Mouse (Mus musculus): ENCODE data around the gene Tmem186. TPM values are rescaled to one million over a fixed set of nuclear protein-coding genes. Genes with fewer than 3 reads are reported as not detected.

Gene Tmem186
- polyA plus RNA-seq (2016; fragmentation: Nextera tagmentation; extraction: Ambion mirVana) = 23.9 and 24.2 TPM in 2 replicates

DNA sequence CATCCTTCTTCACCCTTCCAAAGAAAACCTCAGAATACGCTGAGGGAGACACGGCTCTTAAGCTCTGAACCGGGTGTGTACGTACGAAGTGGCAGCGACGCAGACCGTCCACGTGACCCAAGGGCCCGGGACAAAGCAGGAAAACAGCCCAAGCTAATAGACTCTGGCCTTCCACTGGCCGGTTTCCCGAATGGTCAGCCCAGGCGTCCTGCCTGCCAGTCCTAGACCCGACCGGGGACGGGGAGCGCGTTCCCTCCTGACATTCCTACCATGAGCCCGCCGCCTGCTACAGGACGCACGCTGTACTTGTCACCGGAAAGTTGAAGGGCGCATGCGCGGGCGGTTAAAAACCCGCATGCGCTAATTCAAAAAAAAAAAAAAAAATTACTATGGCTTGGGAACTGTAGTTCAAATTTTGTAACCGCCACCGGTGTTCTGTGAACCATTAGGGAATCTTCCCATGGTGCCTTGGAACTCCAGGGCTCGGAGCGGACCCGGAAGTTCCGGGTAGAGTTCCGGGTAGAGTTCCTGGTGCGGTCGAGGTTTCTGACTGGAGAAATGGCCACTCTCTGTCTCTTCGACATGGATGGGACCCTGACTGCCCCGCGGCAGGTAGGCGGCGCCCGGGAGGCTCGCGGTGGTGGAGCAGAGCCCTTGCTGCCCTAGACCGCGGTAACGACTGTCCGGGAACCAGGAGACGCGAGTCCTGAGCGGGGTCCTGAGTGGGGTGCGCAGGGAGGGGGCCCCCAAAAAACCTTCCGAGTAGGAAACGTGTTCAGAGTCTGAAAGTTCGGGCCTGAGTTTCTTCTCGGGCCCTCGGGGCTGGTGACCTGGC lies at the start of gene Tmem186, which contains the start of gene Pmm2:
TSS of gene Tmem186 (minus strand) at position 496 of the 835 bp plus-strand sequence.
TSS of gene Pmm2 (plus strand) at position 458 of the 835 bp plus-strand sequence.
- H3K4me1 ChIP-seq = peaks cover 15% of the 10 kb centered on the region
- H3K36me3 ChIP-seq = peaks cover 19% of the 10 kb centered on the region
- no peaks in the 10 kb centered on the region for H3K27me3 ChIP-seq
- H3K4me3 ChIP-seq = peak within 1 kb of the TSS; percentile 78
- WGBS = under 1% methylated on average over 59 of the region's 59 CpGs
- no peaks in the 10 kb centered on the region for H3K9me3 ChIP-seq
- H3K4me2 ChIP-seq (replicated peaks) = peak within 1 kb of the TSS; percentile 86
- ATAC-seq (ENCODE audit: insufficient number of reproducible peaks, insufficient read depth, low FRiP score, low TSS enrichment) = peak; percentile 83
- peak within 1 kb of the TSS; percentile 78 for H3K9ac ChIP-seq
- peak within 1 kb of the TSS; percentile 84 for H3K27ac ChIP-seq

GRCm38 (mm10) chr16:8686871-8687535 lies 49.5 kb upstream of the Tmem186 start:
- Histone ChIP-seq H3K27me3 (no peaks in the 10 kb centered on the region), H3K36me3 (peaks cover 44% of the 10 kb centered on the region), H3K9me3 (no peaks in the 10 kb centered on the region), H3K4me1 (no peaks in the 10 kb centered on the region), H3K4me3 (no peak overlapping the region), H3K9ac (no peak overlapping the region), H3K4me2 (replicated peaks) (no peak overlapping the region), H3K27ac (no peak overlapping the region)
- 85% methylated on average over 11 of the region's 11 CpGs for WGBS
- ATAC-seq (ENCODE audit: insufficient number of reproducible peaks, insufficient read depth, low FRiP score, low TSS enrichment) = no peak

DNA sequence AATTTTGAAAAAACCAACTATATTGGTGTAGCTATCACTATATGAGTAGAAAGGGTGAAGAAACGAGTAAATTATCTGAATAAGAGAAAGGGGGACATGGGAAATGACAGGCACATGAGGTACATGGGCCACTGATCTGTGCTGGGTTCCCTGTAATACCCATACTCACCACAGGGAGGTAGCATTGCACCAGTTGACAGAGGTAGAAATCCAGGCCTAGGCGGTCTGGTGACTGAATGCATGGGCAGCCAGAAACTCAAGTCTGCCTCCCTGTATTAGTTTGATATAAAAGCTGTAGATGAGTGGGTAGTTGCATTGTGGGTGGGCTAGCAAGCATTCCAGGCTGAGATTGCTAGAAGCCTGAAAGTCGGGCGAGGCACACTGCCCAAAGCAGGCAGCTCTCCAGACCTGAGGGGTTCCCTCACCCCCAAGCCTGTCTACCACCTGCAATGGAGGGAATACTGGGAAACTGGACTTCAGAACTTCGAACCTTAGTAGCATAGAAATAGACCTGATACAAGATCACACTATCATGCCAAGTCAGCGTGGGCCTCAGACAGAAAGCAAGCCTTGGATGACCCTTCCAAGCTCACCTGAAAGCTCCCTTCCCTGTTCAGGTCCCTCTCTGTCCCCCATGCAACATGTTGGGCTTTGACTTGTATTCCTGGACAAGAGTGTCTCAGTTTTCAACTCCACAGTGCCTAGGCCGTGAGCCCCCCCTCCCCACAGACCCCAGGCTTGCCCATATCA lies 48.8 kb upstream of the Tmem186 start:
- Histone ChIP-seq H3K36me3 (peaks cover 37% of the 10 kb centered on the region), H3K4me2 (replicated peaks) (no peak overlapping the region), H3K4me1 (no peaks in the 10 kb centered on the region), H3K27ac (no peak overlapping the region), H3K27me3 (no peaks in the 10 kb centered on the region), H3K4me3 (no peak overlapping the region), H3K9ac (no peak overlapping the region), H3K9me3 (no peaks in the 10 kb centered on the region)
- ATAC-seq (ENCODE audit: insufficient number of reproducible peaks, insufficient read depth, low FRiP score, low TSS enrichment) = 0 out of 2 replicates have a peak, but pooled peaks have one; percentile 9
- 60% methylated on average over 7 of the region's 7 CpGs for WGBS

DNA sequence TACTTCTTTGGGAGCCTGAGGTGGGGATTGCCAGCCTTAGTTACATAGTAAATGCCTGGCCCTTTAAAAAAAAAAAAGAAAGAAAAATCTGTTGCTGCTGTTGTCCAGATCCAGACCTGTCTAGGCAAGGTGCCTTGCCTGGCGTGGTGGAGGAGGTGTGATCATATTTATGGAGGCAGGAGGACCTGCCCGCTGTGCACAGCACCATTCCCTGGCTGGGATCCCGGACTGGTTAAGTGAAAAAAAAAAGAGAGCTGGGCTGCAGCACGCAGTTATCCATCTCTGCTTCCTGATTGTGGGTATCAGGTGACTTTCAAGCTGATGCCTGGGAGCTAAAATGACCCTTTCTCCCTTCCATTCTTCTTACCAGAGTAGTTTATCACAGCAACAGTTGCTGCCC lies 47.6 kb upstream of the Tmem186 start:
- ATAC-seq (ENCODE audit: insufficient number of reproducible peaks, insufficient read depth, low FRiP score, low TSS enrichment) = no peak
- peaks cover 25% of the 10 kb centered on the region for H3K36me3 ChIP-seq
- no peak overlapping the region for H3K9ac ChIP-seq
- no peak overlapping the region for H3K4me3 ChIP-seq
- no peaks in the 10 kb centered on the region for H3K4me1 ChIP-seq
- no peaks in the 10 kb centered on the region for H3K27me3 ChIP-seq
- H3K4me2 ChIP-seq (replicated peaks) = no peak overlapping the region
- 62% methylated on average over 4 of the region's 4 CpGs for WGBS
- H3K27ac ChIP-seq = no peak overlapping the region
- H3K9me3 ChIP-seq = no peaks in the 10 kb centered on the region

- H3K27ac ChIP-seq = no peak within 1 kb of the TSS
- H3K4me2 ChIP-seq (replicated peaks) = no peak within 1 kb of the TSS
- no peaks in the 10 kb centered on the region for H3K9me3 ChIP-seq
- H3K27me3 ChIP-seq = no peaks in the 10 kb centered on the region
- ATAC-seq (ENCODE audit: insufficient number of reproducible peaks, insufficient read depth, low FRiP score, low TSS enrichment) = no peak
- H3K36me3 ChIP-seq = no peaks in the 10 kb centered on the region; the same call in 1 of the 2 replicates
- H3K4me1 ChIP-seq = no peaks in the 10 kb centered on the region
- 85% methylated on average over 5 of the region's 5 CpGs for WGBS
- H3K4me3 ChIP-seq = no peak within 1 kb of the TSS
- H3K9ac ChIP-seq = no peak within 1 kb of the TSS
Observed at GRCm38 (mm10) chr16:8680470-8680869, 43.0 kb upstream of the Tmem186 start, which contains the start of gene Gm5767. Gene Gm5767 (plus strand): TSS chr16:8680770.

GRCm38 (mm10) chr16:8679780-8680179 lies 42.3 kb upstream of the Tmem186 start:
- Histone ChIP-seq H3K9ac (no peak overlapping the region), H3K36me3 (no peaks in the 10 kb centered on the region; the same call in 1 of the 2 replicates), H3K27ac (no peak overlapping the region), H3K4me1 (no peaks in the 10 kb centered on the region), H3K9me3 (no peaks in the 10 kb centered on the region), H3K4me2 (replicated peaks) (no peak overlapping the region), H3K27me3 (no peaks in the 10 kb centered on the region), H3K4me3 (no peak overlapping the region)
- 89% methylated on average over 3 of the region's 3 CpGs for WGBS
- no peak for ATAC-seq (ENCODE audit: insufficient number of reproducible peaks, insufficient read depth, low FRiP score, low TSS enrichment)

DNA sequence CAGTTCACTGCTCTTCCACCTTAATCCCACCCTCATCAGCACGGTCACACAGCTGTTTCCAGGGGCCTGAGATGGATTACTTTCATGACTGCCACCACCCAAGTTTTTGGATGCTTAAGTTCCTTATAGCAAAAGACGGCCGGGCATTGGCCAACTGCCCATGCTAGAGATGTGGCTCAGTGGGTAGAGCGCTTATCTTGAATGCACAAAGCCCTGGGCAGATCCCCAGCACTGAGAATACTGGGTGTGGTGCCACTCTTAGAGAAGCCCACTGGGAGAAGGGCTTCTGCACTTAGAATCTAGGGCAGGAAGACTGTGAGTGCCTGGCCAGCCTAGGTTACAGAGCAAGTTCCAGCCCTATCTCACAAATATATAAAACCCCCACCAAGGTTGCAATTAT lies 41.2 kb upstream of the Tmem186 start:
- H3K27ac ChIP-seq = no peak overlapping the region
- no peak for ATAC-seq (ENCODE audit: insufficient number of reproducible peaks, insufficient read depth, low FRiP score, low TSS enrichment)
- no peaks in the 10 kb centered on the region; the same call in 1 of the 2 replicates for H3K36me3 ChIP-seq
- H3K4me1 ChIP-seq = no peaks in the 10 kb centered on the region
- WGBS = 82% methylated on average over 4 of the region's 4 CpGs
- H3K9ac ChIP-seq = no peak overlapping the region
- no peaks in the 10 kb centered on the region for H3K9me3 ChIP-seq
- no peaks in the 10 kb centered on the region for H3K27me3 ChIP-seq
- no peak overlapping the region for H3K4me3 ChIP-seq
- no peak overlapping the region for H3K4me2 ChIP-seq (replicated peaks)

DNA sequence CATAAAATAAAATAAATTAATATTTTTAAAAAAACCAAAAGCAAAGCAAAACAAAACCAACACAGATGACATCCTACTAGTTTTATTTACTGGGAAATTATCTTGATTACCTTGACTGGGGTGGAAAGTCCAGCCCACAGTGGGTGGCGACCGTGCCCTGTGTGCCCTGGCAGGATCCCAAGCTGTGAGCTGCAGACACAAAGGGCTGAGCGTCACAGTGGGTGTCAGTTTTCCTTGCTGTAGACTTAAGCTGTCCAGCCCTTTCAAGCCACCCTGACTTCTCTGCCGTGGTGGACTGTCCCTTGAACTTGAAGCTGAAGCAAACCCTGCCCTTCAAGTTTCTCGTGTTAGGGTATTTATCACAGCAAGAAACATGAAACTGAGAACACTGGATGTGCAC lies 40.5 kb upstream of the Tmem186 start:
- no peaks in the 10 kb centered on the region for H3K4me1 ChIP-seq
- H3K9ac ChIP-seq = no peak overlapping the region
- no peak for ATAC-seq (ENCODE audit: insufficient number of reproducible peaks, insufficient read depth, low FRiP score, low TSS enrichment)
- H3K4me2 ChIP-seq (replicated peaks) = no peak overlapping the region
- 60% methylated on average over 5 of the region's 5 CpGs for WGBS
- no peaks in the 10 kb centered on the region for H3K27me3 ChIP-seq
- H3K4me3 ChIP-seq = no peak overlapping the region
- H3K9me3 ChIP-seq = no peaks in the 10 kb centered on the region
- H3K36me3 ChIP-seq = no peaks in the 10 kb centered on the region; the same call in 1 of the 2 replicates
- H3K27ac ChIP-seq = no peak overlapping the region

GRCm38 (mm10) chr16:8676800-8677199 lies 39.3 kb upstream of the Tmem186 start:
- Histone ChIP-seq H3K9ac (no peak overlapping the region), H3K27me3 (no peaks in the 10 kb centered on the region), H3K4me2 (replicated peaks) (no peak overlapping the region), H3K4me3 (no peak overlapping the region), H3K9me3 (no peaks in the 10 kb centered on the region), H3K4me1 (no peaks in the 10 kb centered on the region), H3K27ac (no peak overlapping the region), H3K36me3 (no peaks in the 10 kb centered on the region)
- ATAC-seq (ENCODE audit: insufficient number of reproducible peaks, insufficient read depth, low FRiP score, low TSS enrichment) = no peak
- WGBS = 54% methylated on average over 4 of the region's 4 CpGs

DNA sequence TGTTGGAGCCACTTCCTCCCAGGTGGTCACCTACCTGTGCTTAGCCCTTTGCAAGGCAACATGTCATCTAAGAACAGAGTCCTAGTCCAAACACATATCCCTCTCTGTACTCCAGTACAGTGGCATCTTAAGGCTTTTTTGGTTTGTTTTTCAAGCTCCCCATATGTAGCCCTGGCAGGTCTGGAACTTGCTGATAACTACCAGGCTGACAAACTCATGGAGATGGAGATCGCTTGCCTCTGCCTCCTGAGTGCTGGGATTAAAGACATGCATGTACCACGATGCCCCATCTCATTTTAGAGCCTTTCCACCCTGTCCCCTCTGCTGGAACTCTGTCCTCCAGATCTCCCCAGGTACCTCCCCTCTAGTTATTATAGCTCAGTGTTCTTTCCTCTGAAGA lies 38.7 kb upstream of the Tmem186 start:
- H3K36me3 ChIP-seq = no peaks in the 10 kb centered on the region
- ATAC-seq (ENCODE audit: insufficient number of reproducible peaks, insufficient read depth, low FRiP score, low TSS enrichment) = no peak

DNA sequence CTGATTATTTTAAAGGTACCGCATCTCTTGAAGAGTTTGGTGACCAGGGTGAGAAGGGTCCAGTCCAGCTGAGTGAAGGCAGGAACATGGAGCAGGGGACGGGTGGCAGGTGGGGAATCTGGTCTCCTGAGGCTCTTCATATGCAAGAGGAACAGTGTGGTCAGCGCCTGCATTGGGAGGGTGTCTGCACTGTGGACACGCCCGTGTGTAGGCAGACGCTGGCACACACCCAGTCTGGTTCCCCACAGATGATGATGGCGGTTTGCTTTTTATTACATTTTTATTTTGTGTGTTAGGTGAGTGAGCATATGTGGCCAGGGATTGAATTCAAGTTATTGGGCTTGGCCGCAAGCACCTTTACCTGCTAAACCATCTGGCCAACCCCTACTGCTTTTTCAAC lies 38.0 kb upstream of the Tmem186 start:
- Histone ChIP-seq H3K4me3 (no peak overlapping the region), H3K27me3 (no peaks in the 10 kb centered on the region), H3K9me3 (no peaks in the 10 kb centered on the region), H3K36me3 (no peaks in the 10 kb centered on the region), H3K4me1 (peaks cover 7% of the 10 kb centered on the region), H3K4me2 (replicated peaks) (no peak overlapping the region), H3K9ac (no peak overlapping the region), H3K27ac (no peak overlapping the region)
- no peak for ATAC-seq (ENCODE audit: insufficient number of reproducible peaks, insufficient read depth, low FRiP score, low TSS enrichment)
- WGBS = 81% methylated on average over 8 of the region's 8 CpGs

More for the DNA sequence above, 38.7 kb upstream of the Tmem186 start:
- Histone ChIP-seq H3K27ac (no peak overlapping the region), H3K4me1 (peaks cover under 1% of the 10 kb centered on the region; the same call in 1 of the 2 replicates), H3K9ac (no peak overlapping the region), H3K9me3 (no peaks in the 10 kb centered on the region), H3K27me3 (no peaks in the 10 kb centered on the region), H3K4me2 (replicated peaks) (no peak overlapping the region), H3K4me3 (no peak overlapping the region)
- WGBS = 58% methylated on average over 2 of the region's 2 CpGs

All from embryonic facial prominence, embryonic 12.5 days (tissue).